Mouse (Mus musculus): ENCODE measurements around the gene Aloxe3.

DNA sequence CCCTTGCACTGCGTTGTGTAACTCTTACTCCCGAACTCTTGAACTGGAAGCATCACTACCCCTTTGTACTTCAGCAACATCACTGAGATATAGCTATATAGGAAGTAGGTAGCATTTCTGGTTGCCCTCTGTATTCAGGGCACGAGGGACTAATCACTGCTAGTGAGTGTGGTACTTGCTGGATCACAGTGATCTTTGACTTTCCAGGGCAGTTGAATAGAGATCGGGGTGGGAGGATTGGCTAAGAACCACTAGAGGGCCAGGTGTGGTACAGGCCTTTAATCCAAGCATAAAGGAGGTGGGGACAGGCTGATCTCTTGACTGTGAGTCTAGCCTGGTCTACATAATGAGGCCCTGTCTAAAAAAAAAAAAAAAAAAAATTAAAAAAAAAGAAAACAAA is 32.8 kb upstream of the Aloxe3 start:
- no peak for TF ChIP-seq CTCF (IDR thresholded peaks at IDR 0.05; ENCODE audit: low read depth, low read length)
- no peak for TF ChIP-seq POLR2A (IDR thresholded peaks at IDR 0.05; ENCODE audit: borderline replicate concordance, low read depth, low read length)
